Mouse (Mus musculus) testis, adult 2 months (tissue): ENCODE measurements around the gene Tnrc6c. TPM values are rescaled to one million over a fixed set of nuclear protein-coding genes. Genes with fewer than 3 reads are reported as not detected.

Source experiments
- H3K27ac ChIP-seq: fragments of 200-500 bp; 2 replicates; pipeline ENCODE4 v1.5.1; 2012; ENCODE audit warnings: low read depth, low read length; ENCODE audit not compliant: control insufficient read depth, insufficient read depth
- H3K27me3 ChIP-seq: fragments of 200-500 bp; 2 replicates; pipeline ENCODE4 v1.6.1; 2012; ENCODE audit warnings: mild to moderate bottlenecking, low read length, moderate library complexity; ENCODE audit not compliant: control insufficient read depth, insufficient read depth
- H3K36me3 ChIP-seq: fragments of 200-500 bp; 2 replicates; pipeline ENCODE4 v1.6.1; 2012; ENCODE audit warnings: mild to moderate bottlenecking, low read length; ENCODE audit not compliant: control insufficient read depth, insufficient read depth
- H3K4me1 ChIP-seq: fragments of 200-500 bp; 2 replicates; pipeline ENCODE4 v1.6.1; 2012; ENCODE audit warnings: low read length; ENCODE audit not compliant: control insufficient read depth, insufficient read depth
- H3K4me3 ChIP-seq: fragments of 200-500 bp; 2 replicates; pipeline ENCODE4 v1.5.1; 2012; ENCODE audit warnings: low read depth, mild to moderate bottlenecking, low read length, moderate library complexity, mixed read lengths; ENCODE audit not compliant: control insufficient read depth
- CTCF ChIP-seq: fragments of 200-500 bp; IDR thresholded peaks from 2 replicates; pipeline ENCODE4 v1.5.1; 2012; ENCODE audit warnings: low read depth, mild to moderate bottlenecking, inconsistent platforms, low read length, moderate library complexity; ENCODE audit not compliant: control insufficient read depth, insufficient read depth, insufficient replicate concordance
- POLR2A ChIP-seq: fragments of 200-500 bp; IDR thresholded peaks from 2 replicates; pipeline ENCODE4 v1.6.1; 2012; ENCODE audit warnings: low read depth, mild to moderate bottlenecking, inconsistent platforms, low read length, moderate library complexity; ENCODE audit not compliant: control insufficient read depth
- polyA plus RNA-seq: library from polyadenylated mRNA; depleted of rRNA; stranded (reverse); fragments of >200 nt; gene quantifications from 2 replicates; pipeline ENCODE4 v1.2.3, GENCODE M21; 2012

Tnrc6c gene
- polyA plus RNA-seq, 1 experiment = 28.0 TPM

GRCm38 (mm10) chr11:117611860-117612259, 42.2 kb upstream of the Tnrc6c start:
- H3K27me3 ChIP-seq = no peaks in the 10 kb centered on the region
- H3K4me3 ChIP-seq = no peak overlapping the region
- no peak overlapping the region for H3K27ac ChIP-seq
- peaks cover 3% of the 10 kb centered on the region for H3K4me1 ChIP-seq
- no peaks in the 10 kb centered on the region for H3K36me3 ChIP-seq
- TF ChIP-seq POLR2A (no peak), CTCF (no peak)

GRCm38 (mm10) chr11:117612885-117613284, 41.2 kb upstream of the Tnrc6c start:
- H3K27me3 ChIP-seq = no peaks in the 10 kb centered on the region
- no peak overlapping the region for H3K4me3 ChIP-seq
- no peak overlapping the region for H3K27ac ChIP-seq

GRCm38 (mm10) chr11:117617368-117617908, 36.7 kb upstream of the Tnrc6c start:
- H3K4me3 ChIP-seq = no peak overlapping the region
- no peaks in the 10 kb centered on the region for H3K36me3 ChIP-seq
- TF ChIP-seq CTCF (no peak), POLR2A (no peak)
- no peaks in the 10 kb centered on the region for H3K4me1 ChIP-seq
- H3K27me3 ChIP-seq = no peaks in the 10 kb centered on the region
- H3K27ac ChIP-seq = no peak overlapping the region

More at GRCm38 (mm10) chr11:117612885-117613284, 41.2 kb upstream of the Tnrc6c start:
- H3K4me1 ChIP-seq = peaks cover 3% of the 10 kb centered on the region
- TF ChIP-seq POLR2A (no peak), CTCF (no peak)
- no peaks in the 10 kb centered on the region for H3K36me3 ChIP-seq

GRCm38 (mm10) chr11:117618214-117618613, 35.9 kb upstream of the Tnrc6c start:
- no peak for TF ChIP-seq POLR2A
- no peak for TF ChIP-seq CTCF
- no peaks in the 10 kb centered on the region for H3K27me3 ChIP-seq
- H3K27ac ChIP-seq = no peak overlapping the region

GRCm38 (mm10) chr11:117618774-117619173, 35.3 kb upstream of the Tnrc6c start:
- Histone ChIP-seq H3K27ac (no peak overlapping the region), H3K27me3 (no peaks in the 10 kb centered on the region), H3K4me1 (no peaks in the 10 kb centered on the region), H3K4me3 (no peak overlapping the region), H3K36me3 (no peaks in the 10 kb centered on the region)
- no peak for TF ChIP-seq POLR2A
- TF ChIP-seq CTCF = no peak

More at GRCm38 (mm10) chr11:117618214-117618613, 35.9 kb upstream of the Tnrc6c start:
- H3K4me3 ChIP-seq = no peak overlapping the region
- no peaks in the 10 kb centered on the region for H3K4me1 ChIP-seq
- no peaks in the 10 kb centered on the region for H3K36me3 ChIP-seq

GRCm38 (mm10) chr11:117619581-117619980, 34.5 kb upstream of the Tnrc6c start:
- TF ChIP-seq POLR2A = no peak
- TF ChIP-seq CTCF = no peak
- H3K36me3 ChIP-seq = no peaks in the 10 kb centered on the region
- H3K27ac ChIP-seq = no peak overlapping the region
- no peaks in the 10 kb centered on the region for H3K4me1 ChIP-seq
- no peak overlapping the region for H3K4me3 ChIP-seq
- no peaks in the 10 kb centered on the region for H3K27me3 ChIP-seq

- Histone ChIP-seq H3K4me3 (no peak overlapping the region), H3K4me1 (no peaks in the 10 kb centered on the region), H3K27me3 (no peaks in the 10 kb centered on the region), H3K36me3 (no peaks in the 10 kb centered on the region), H3K27ac (no peak overlapping the region)
- TF ChIP-seq POLR2A (no peak), CTCF (no peak)
Observed at GRCm38 (mm10) chr11:117625196-117625595, 28.9 kb upstream of the Tnrc6c start.
